Mouse (Mus musculus) embryonic facial prominence, embryonic 11.5 days (tissue): ENCODE measurements around the gene Tap2. TPM values are rescaled to one million over a fixed set of nuclear protein-coding genes. Genes with fewer than 3 reads are reported as not detected.

Experiments used
- ATAC-seq: fragments of 200-750 bp; cut with Nextera tagmentation; replicated peaks from 2 replicates; pipeline ENCODE4 v1.8.0; 2017; ENCODE audit warnings: low read depth; ENCODE audit not compliant: insufficient number of reproducible peaks, low FRiP score, low TSS enrichment
- DNase-seq: peaks from one replicate; pipeline ENCODE4 v3.0.0-alpha.2; 2015; ENCODE audit warnings: low spot score
- H3K27ac ChIP-seq: fragments of 300-500 bp; sonication (generic); replicated peaks from 2 replicates; pipeline ENCODE4 v1.5.1; 2014; ENCODE audit warnings: mild to moderate bottlenecking, low read depth, low read length, control low read depth
- H3K27me3 ChIP-seq: fragments of 300-500 bp; sonication (generic); 2 replicates; pipeline ENCODE4 v1.6.1; 2014; ENCODE audit warnings: mild to moderate bottlenecking, low read length, moderate library complexity, mixed read lengths; ENCODE audit not compliant: control insufficient read depth, insufficient read depth
- H3K36me3 ChIP-seq: fragments of 300-500 bp; sonication (generic); replicated peaks from 2 replicates; pipeline ENCODE4 v1.6.1; 2014; ENCODE audit warnings: low read depth, mild to moderate bottlenecking, low read length, moderate library complexity, mixed read lengths; ENCODE audit not compliant: control insufficient read depth, insufficient read depth
- H3K4me1 ChIP-seq: fragments of 300-500 bp; sonication (generic); 2 replicates; pipeline ENCODE4 v1.6.1; 2014; ENCODE audit warnings: low read length, mixed read lengths; ENCODE audit not compliant: control insufficient read depth, insufficient read depth
- H3K4me2 ChIP-seq: fragments of 300-500 bp; sonication (generic); 2 replicates; pipeline ENCODE4 v1.6.1; 2014; ENCODE audit warnings: low read depth, mild to moderate bottlenecking, control low read depth, low read length, moderate library complexity
- H3K4me3 ChIP-seq: fragments of 300-500 bp; sonication (generic); 2 replicates; pipeline ENCODE4 v1.5.1; 2014; ENCODE audit warnings: low read depth, low read length, control low read depth
- H3K9ac ChIP-seq: fragments of 300-500 bp; sonication (generic); replicated peaks from 2 replicates; pipeline ENCODE4 v1.6.1; 2014; ENCODE audit warnings: mild to moderate bottlenecking, control low read depth, low read length
- H3K9me3 ChIP-seq: fragments of 300-500 bp; sonication (generic); replicated peaks from 2 replicates; pipeline ENCODE4 v1.6.1; 2016; ENCODE audit warnings: mild to moderate bottlenecking, low read length, inconsistent platforms, mixed read lengths; ENCODE audit not compliant: control insufficient read depth
- WGBS: fragments of 180-500 bp; shearing (Covaris S2); extraction: QIAGEN DNeasy Blood & Tissue Kit; methylation state at CpG from one replicate; pipeline ENCODE4 v1.1.7; 2014; 5-methylcytosine and 5-hydroxymethylcytosine counted together
- polyA plus RNA-seq: library from polyadenylated mRNA; unstranded; fragments of >200 nt; fragmentation: Nextera tagmentation; extraction: Ambion mirVana; gene quantifications from 2 replicates; pipeline ENCODE4 v1.2.1, GENCODE M21; 2014

Gene Tap2
- polyA plus RNA-seq, result 0.77 and 1.2 TPM in 2 replicates

- Histone ChIP-seq H3K36me3 (no peaks in the 10 kb centered on the region), H3K4me1 (no peaks in the 10 kb centered on the region), H3K9me3 (no peaks in the 10 kb centered on the region), H3K4me3 (peak within 1 kb of the TSS; percentile 59), H3K4me2 (peak within 1 kb of the TSS; percentile 59), H3K9ac (peak within 1 kb of the TSS; percentile 40), H3K27me3 (peaks cover 35% of the 10 kb centered on the region), H3K27ac (no peak within 1 kb of the TSS)
- WGBS, result 48% methylated on average over 5 of the region's 5 CpGs
- DNase-seq (no peak), ATAC-seq (no peak)
Measured at GRCm38 (mm10) chr17:34203444-34203843, at the start of gene Tap2. Tap2 (plus strand) TSS chr17:34203527.

GRCm38 (mm10) chr17:34155534-34155933, 47.8 kb upstream of the Tap2 start:
- DNase-seq (no peak), ATAC-seq (no peak)
- WGBS, result 62% methylated on average over 5 of the region's 5 CpGs
- no peak overlapping the region for H3K9ac ChIP-seq
- H3K36me3 ChIP-seq, result no peaks in the 10 kb centered on the region
- H3K27ac ChIP-seq, result no peak overlapping the region
- no peaks in the 10 kb centered on the region for H3K4me1 ChIP-seq
- no peaks in the 10 kb centered on the region for H3K9me3 ChIP-seq
- H3K4me3 ChIP-seq, result no peak overlapping the region
- H3K27me3 ChIP-seq, result no peaks in the 10 kb centered on the region
- H3K4me2 ChIP-seq, result no peak overlapping the region

GRCm38 (mm10) chr17:34164202-34164895, 39.0 kb upstream of the Tap2 start:
- 37% methylated on average over 9 of the region's 9 CpGs for WGBS
- no peaks in the 10 kb centered on the region for H3K4me1 ChIP-seq
- H3K36me3 ChIP-seq, result no peaks in the 10 kb centered on the region
- DNase-seq (no peak), ATAC-seq (no peak)
- no peak overlapping the region for H3K9ac ChIP-seq
- H3K4me2 ChIP-seq, result no peak overlapping the region
- no peak overlapping the region for H3K27ac ChIP-seq
- no peaks in the 10 kb centered on the region for H3K27me3 ChIP-seq
- H3K9me3 ChIP-seq, result no peaks in the 10 kb centered on the region
- no peak overlapping the region for H3K4me3 ChIP-seq

- no peaks in the 10 kb centered on the region for H3K4me1 ChIP-seq
- 78% methylated on average over 6 of the region's 6 CpGs for WGBS
- no peaks in the 10 kb centered on the region for H3K27me3 ChIP-seq
- H3K9ac ChIP-seq, result no peak overlapping the region
- DNase-seq (no peak), ATAC-seq (no peak)
- no peak overlapping the region for H3K4me3 ChIP-seq
- no peak overlapping the region for H3K4me2 ChIP-seq
- no peak overlapping the region for H3K27ac ChIP-seq
- no peaks in the 10 kb centered on the region for H3K36me3 ChIP-seq
- no peaks in the 10 kb centered on the region for H3K9me3 ChIP-seq
Measured at GRCm38 (mm10) chr17:34165033-34165730, 38.1 kb upstream of the Tap2 start.

GRCm38 (mm10) chr17:34169279-34169678, 34.0 kb upstream of the Tap2 start:
- 4% methylated on average over 2 of the region's 2 CpGs for WGBS
- H3K36me3 ChIP-seq, result no peaks in the 10 kb centered on the region
- ATAC-seq (no peak), DNase-seq (peak; percentile 66)
- no peaks in the 10 kb centered on the region for H3K27me3 ChIP-seq
- H3K9me3 ChIP-seq, result no peaks in the 10 kb centered on the region
- no peaks in the 10 kb centered on the region for H3K4me1 ChIP-seq
- no peak overlapping the region for H3K9ac ChIP-seq
- no peak overlapping the region for H3K4me3 ChIP-seq
- no peak overlapping the region for H3K4me2 ChIP-seq
- H3K27ac ChIP-seq, result no peak overlapping the region

- Histone ChIP-seq H3K9ac (no peak overlapping the region), H3K4me3 (no peak overlapping the region), H3K4me2 (no peak overlapping the region), H3K4me1 (no peaks in the 10 kb centered on the region), H3K27me3 (no peaks in the 10 kb centered on the region), H3K9me3 (no peaks in the 10 kb centered on the region), H3K27ac (no peak overlapping the region), H3K36me3 (no peaks in the 10 kb centered on the region)
- 26% methylated on average over 4 of the region's 4 CpGs for WGBS
- ATAC-seq, result no peak
- DNase-seq, result no peak
Measured at GRCm38 (mm10) chr17:34170487-34170876, 32.8 kb upstream of the Tap2 start.

GRCm38 (mm10) chr17:34170877-34171498, 32.3 kb upstream of the Tap2 start:
- Histone ChIP-seq H3K4me2 (no peak overlapping the region), H3K36me3 (no peaks in the 10 kb centered on the region), H3K9ac (no peak overlapping the region), H3K27ac (no peak overlapping the region), H3K27me3 (no peaks in the 10 kb centered on the region), H3K4me1 (no peaks in the 10 kb centered on the region), H3K9me3 (no peaks in the 10 kb centered on the region), H3K4me3 (no peak overlapping the region)
- ATAC-seq (no peak), DNase-seq (peak; percentile 85)
- 44% methylated on average over 13 of the region's 13 CpGs for WGBS

GRCm38 (mm10) chr17:34172528-34172927, 30.8 kb upstream of the Tap2 start:
- Histone ChIP-seq H3K27ac (no peak overlapping the region), H3K36me3 (no peaks in the 10 kb centered on the region), H3K4me1 (no peaks in the 10 kb centered on the region), H3K4me2 (no peak overlapping the region), H3K9ac (no peak overlapping the region), H3K4me3 (no peak overlapping the region), H3K9me3 (no peaks in the 10 kb centered on the region), H3K27me3 (no peaks in the 10 kb centered on the region)
- ATAC-seq (no peak), DNase-seq (no peak)
- 96% methylated on average over 5 of the region's 5 CpGs for WGBS
